Mouse (Mus musculus): ENCODE data around the gene Olfr643.

Gene Olfr643

GRCm38 (mm10) chr7:104137305-104137704 lies at the start of gene Olfr643:
TSS of gene Olfr643 (minus strand) at chr7:104137405.
- DNase-seq (ENCODE audit: low spot score): no peak

- no peak for DNase-seq (ENCODE audit: low spot score)
These were observed 46.1 kb upstream of the Olfr643 start, which contains the start of gene Olfr648 for GRCm38 (mm10) chr7:104183292-104183691. TSS of gene Olfr648 (minus strand) at chr7:104183392.

- no peak for DNase-seq (ENCODE audit: low spot score)
These were observed 41.9 kb upstream of the Olfr643 start for GRCm38 (mm10) chr7:104179074-104179473.

GRCm38 (mm10) chr7:104178422-104179054 lies 41.3 kb upstream of the Olfr643 start:
- DNase-seq (ENCODE audit: low spot score): no peak

GRCm38 (mm10) chr7:104175085-104175484 lies 37.9 kb upstream of the Olfr643 start:
- no peak for DNase-seq (ENCODE audit: low spot score)

GRCm38 (mm10) chr7:104169634-104170204 lies 32.5 kb upstream of the Olfr643 start:
- DNase-seq (ENCODE audit: low spot score): no peak

- no peak for DNase-seq (ENCODE audit: low spot score)
These were observed 29.9 kb upstream of the Olfr643 start for GRCm38 (mm10) chr7:104167105-104167504.

GRCm38 (mm10) chr7:104150456-104150855 lies 13.3 kb upstream of the Olfr643 start, which contains the start of gene Ubqlnl:
TSS of gene Ubqlnl (minus strand) at chr7:104150556.
- DNase-seq (ENCODE audit: low spot score): no peak

- no peak for DNase-seq (ENCODE audit: low spot score)
These were observed 6.0 kb upstream of the Olfr643 start, which contains the start of gene Ubqln3 for GRCm38 (mm10) chr7:104143179-104143578. TSS of gene Ubqln3 (minus strand) at chr7:104143279.

GRCm38 (mm10) chr7:104129726-104130125 lies 7.5 kb downstream of the Olfr643 start, which contains the start of gene Ubqln5:
TSS of gene Ubqln5 (minus strand) at chr7:104129826.
- DNase-seq (ENCODE audit: low spot score): no peak

- no peak for DNase-seq (ENCODE audit: low spot score)
These were observed 32.5 kb downstream of the Olfr643 start, which contains the start of gene Olfr646 for GRCm38 (mm10) chr7:104104757-104104972. TSS of gene Olfr646 (plus strand) at chr7:104104873.

- no peak for DNase-seq (ENCODE audit: low spot score)
These were observed 33.1 kb downstream of the Olfr643 start for GRCm38 (mm10) chr7:104103913-104104756.

- no peak for DNase-seq (ENCODE audit: low spot score)
These were observed 51.8 kb downstream of the Olfr643 start, which contains the start of gene Olfr645 for GRCm38 (mm10) chr7:104085365-104085764. TSS of gene Olfr645 (minus strand) at chr7:104085465.

- DNase-seq (ENCODE audit: low spot score): no peak
These were observed 65.4 kb downstream of the Olfr643 start, which contains the start of gene Olfr644 for GRCm38 (mm10) chr7:104071769-104072168. TSS of gene Olfr644 (minus strand) at chr7:104071869.

GRCm38 (mm10) chr7:104061345-104061744 lies 75.9 kb downstream of the Olfr643 start, which contains the start of gene 4930516K23Rik:
TSS of gene 4930516K23Rik (minus strand) at chr7:104061445.
- no peak for DNase-seq (ENCODE audit: low spot score)

- DNase-seq (ENCODE audit: low spot score): no peak
These were observed 78.0 kb downstream of the Olfr643 start for GRCm38 (mm10) chr7:104059215-104059614.

GRCm38 (mm10) chr7:104052566-104052965 lies 84.6 kb downstream of the Olfr643 start, which contains the start of gene Olfr642:
TSS of gene Olfr642 (minus strand) at chr7:104052666.
- DNase-seq (ENCODE audit: low spot score): no peak

- DNase-seq (ENCODE audit: low spot score): no peak
These were observed 86.5 kb downstream of the Olfr643 start for GRCm38 (mm10) chr7:104050745-104051144.

GRCm38 (mm10) chr7:104035145-104035544 lies 102.1 kb downstream of the Olfr643 start, which contains the start of gene Olfr641:
TSS of gene Olfr641 (plus strand) at chr7:104035445.
- no peak for DNase-seq (ENCODE audit: low spot score)

- no peak for DNase-seq (ENCODE audit: low spot score)
These were observed 110.2 kb downstream of the Olfr643 start for GRCm38 (mm10) chr7:104026978-104027377.

- DNase-seq (ENCODE audit: low spot score): no peak
These were observed 111.7 kb downstream of the Olfr643 start, which contains the start of gene Olfr640 for GRCm38 (mm10) chr7:104025473-104025872. TSS of gene Olfr640 (minus strand) at chr7:104025573.

- DNase-seq (ENCODE audit: low spot score): no peak
These were observed 115.6 kb downstream of the Olfr643 start for GRCm38 (mm10) chr7:104021651-104022050.
